Mouse (Mus musculus): ENCODE measurements around the gene Sox10. TPM values are rescaled to one million over a fixed set of nuclear protein-coding genes. Genes with fewer than 3 reads are reported as not detected.

The Sox10 gene
- total RNA-seq, 2 experiments from 2014 or later: 17.1 to 18.7 TPM

DNA sequence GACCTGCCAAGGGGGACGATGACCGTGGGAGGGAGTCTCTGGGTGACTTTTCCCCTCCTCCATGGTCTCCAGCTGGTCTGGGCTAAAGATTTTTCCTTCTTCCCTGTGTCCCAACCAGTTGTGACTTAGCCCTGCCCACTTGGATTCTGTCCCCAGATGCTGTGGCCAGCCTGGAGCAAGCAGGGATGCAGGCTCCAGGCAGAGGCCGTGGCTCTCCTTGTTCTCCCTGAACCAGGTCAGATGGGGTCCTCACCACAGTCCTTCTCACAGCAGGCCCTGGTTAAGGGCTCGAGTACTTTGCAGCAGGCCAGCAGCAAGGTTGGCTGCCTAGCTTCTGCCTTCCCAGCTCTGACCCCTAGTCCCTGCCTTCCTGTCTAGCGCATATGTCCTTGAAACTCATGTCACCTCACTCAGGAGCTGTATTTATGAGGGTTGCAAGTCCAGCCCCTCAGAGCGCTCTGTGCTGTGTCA is 31.8 kb downstream of the Sox10 start:
- intact Hi-C loops (cut with DNase I): no loop called here
- no peak for TF ChIP-seq CTCF (IDR thresholded peaks at IDR 0.05)
- Histone ChIP-seq H3K4me3 (no peak overlapping the region), H3K27ac (no peak overlapping the region)
- DNase-seq (ENCODE audit: extremely low spot score in 1 of 2, low spot score in 2 of 2): no peak

GRCm38 (mm10) chr15:79131442-79131841 is 33.6 kb downstream of the Sox10 start:
- no peak for TF ChIP-seq CTCF (IDR thresholded peaks at IDR 0.05)
- intact Hi-C loops (cut with DNase I): no loop called here
- Histone ChIP-seq H3K4me3 (no peak overlapping the region), H3K27ac (no peak overlapping the region)
- DNase-seq (ENCODE audit: extremely low spot score in 1 of 2, low spot score in 2 of 2): no peak

DNA sequence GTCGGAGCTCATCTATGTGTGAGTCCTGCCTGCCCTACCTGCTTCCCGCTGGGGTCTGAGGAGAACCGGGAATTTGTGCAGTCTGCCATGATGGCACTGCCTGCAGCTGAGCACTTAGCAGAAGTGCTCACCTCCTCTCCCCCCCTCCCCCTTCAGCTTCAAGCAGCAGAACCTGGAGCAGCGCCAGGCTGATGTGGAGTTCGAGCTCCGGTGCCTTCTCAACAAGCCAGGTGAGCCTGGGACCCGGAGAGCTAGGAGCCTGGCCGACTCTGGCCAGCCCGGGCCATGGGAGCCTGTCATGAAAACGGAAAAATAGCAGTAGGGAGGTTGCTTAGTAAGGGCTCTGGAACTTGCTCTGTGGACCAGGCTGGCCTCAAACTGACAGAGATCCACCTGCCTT is 34.3 kb downstream of the Sox10 start:
- intact Hi-C loops (cut with DNase I): no loop called here
- no peak for TF ChIP-seq CTCF (IDR thresholded peaks at IDR 0.05)
- Histone ChIP-seq H3K4me3 (no peak overlapping the region), H3K27ac (no peak overlapping the region)
- DNase-seq (ENCODE audit: extremely low spot score in 1 of 2, low spot score in 2 of 2): no peak

DNA sequence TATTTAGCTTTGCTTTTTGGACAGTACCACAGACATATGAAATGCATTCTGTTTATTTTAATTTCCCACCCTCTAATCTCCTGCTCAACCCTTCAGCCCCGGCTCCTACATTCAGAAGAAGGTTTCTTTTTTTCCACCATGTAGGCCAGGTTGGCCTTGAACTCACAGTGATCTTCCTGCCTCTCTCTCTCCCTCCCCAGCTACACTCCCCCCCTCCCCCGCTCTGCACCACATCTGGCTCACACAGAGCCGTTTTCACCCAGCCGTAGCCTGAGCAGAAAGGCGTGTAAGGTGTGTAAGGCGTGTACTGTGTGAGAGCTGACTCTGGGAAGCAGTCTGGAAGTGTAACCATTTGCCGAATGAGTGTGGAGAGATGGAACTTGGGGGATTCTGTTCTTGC is 35.7 kb downstream of the Sox10 start:
- intact Hi-C loops (cut with DNase I): loop anchor here (5.0 kb wide), 1 partner anchor 37 kb away; no protein-coding TSS in a partner anchor
- no peak for DNase-seq (ENCODE audit: extremely low spot score in 1 of 2, low spot score in 2 of 2)
- Histone ChIP-seq H3K4me3 (no peak overlapping the region), H3K27ac (no peak overlapping the region)
- TF ChIP-seq CTCF (IDR thresholded peaks at IDR 0.05): no peak

GRCm38 (mm10) chr15:79128208-79128607 is 36.8 kb downstream of the Sox10 start:
- TF ChIP-seq CTCF (IDR thresholded peaks at IDR 0.05): peak; percentile 48
- Histone ChIP-seq H3K27ac (no peak overlapping the region), H3K4me3 (no peak overlapping the region)
- DNase-seq (ENCODE audit: extremely low spot score in 1 of 2, low spot score in 2 of 2): no peak
- intact Hi-C loops (cut with DNase I): loop anchor here (5.0 kb wide), 1 partner anchor 36 kb away; no protein-coding TSS in a partner anchor

GRCm38 (mm10) chr15:79127101-79127500 is 37.9 kb downstream of the Sox10 start:
- intact Hi-C loops (cut with DNase I): loop anchor here (5.0 kb wide), 1 partner anchor 35 kb away; no protein-coding TSS in a partner anchor
- DNase-seq (ENCODE audit: extremely low spot score in 1 of 2, low spot score in 2 of 2): no peak
- Histone ChIP-seq H3K4me3 (no peak overlapping the region), H3K27ac (no peak overlapping the region)
- no peak for TF ChIP-seq CTCF (IDR thresholded peaks at IDR 0.05)

GRCm38 (mm10) chr15:79126217-79126932 is 38.7 kb downstream of the Sox10 start:
- peak; percentile 72 for TF ChIP-seq CTCF (IDR thresholded peaks at IDR 0.05)
- intact Hi-C loops (cut with DNase I): loop anchor here (5.0 kb wide), 1 partner anchor 34 kb away; no protein-coding TSS in a partner anchor

DNA sequence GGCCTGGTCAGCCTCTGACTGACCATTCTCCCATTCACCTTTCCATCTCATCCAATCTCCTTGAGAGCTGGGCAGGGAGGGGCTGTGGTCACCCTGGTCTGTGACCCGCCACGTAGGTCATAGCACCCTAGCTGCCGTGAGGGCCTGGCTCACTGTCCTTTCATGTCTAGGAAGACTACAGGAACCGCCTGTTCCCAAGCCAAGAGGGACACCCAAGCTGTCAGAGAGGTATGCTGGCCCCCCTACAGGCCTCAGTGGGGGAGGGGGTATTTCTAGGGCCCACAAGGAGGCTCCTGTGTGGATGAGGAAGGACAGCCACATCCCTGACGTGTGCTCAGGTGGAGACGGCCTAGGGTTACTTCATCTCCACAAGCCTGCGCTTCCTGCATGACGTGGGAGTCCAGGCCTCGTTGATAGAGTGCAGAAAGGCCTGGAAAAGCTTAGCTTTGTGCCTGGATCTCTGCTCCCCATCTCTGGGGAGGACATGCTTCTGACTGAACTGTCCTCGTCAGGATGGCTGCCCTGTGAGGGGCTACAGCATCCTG is 40.6 kb downstream of the Sox10 start:
- TF ChIP-seq CTCF (IDR thresholded peaks at IDR 0.05): no peak
- H3K4me3 ChIP-seq: no peak overlapping the region
- intact Hi-C loops (cut with DNase I): no loop called here
- no peak overlapping the region for H3K27ac ChIP-seq
- no peak for DNase-seq (ENCODE audit: extremely low spot score in 1 of 2, low spot score in 2 of 2)

More at GRCm38 (mm10) chr15:79126217-79126932, 38.7 kb downstream of the Sox10 start:
- DNase-seq (ENCODE audit: extremely low spot score in 1 of 2, low spot score in 2 of 2): peak; percentile 36 to 45
- Histone ChIP-seq H3K27ac (no peak overlapping the region), H3K4me3 (no peak overlapping the region)

- TF ChIP-seq CTCF (IDR thresholded peaks at IDR 0.05): no peak
- Histone ChIP-seq H3K27ac (no peak overlapping the region), H3K4me3 (no peak overlapping the region)
- intact Hi-C loops (cut with DNase I): no loop called here
- DNase-seq (ENCODE audit: extremely low spot score in 1 of 2, low spot score in 2 of 2): no peak
These were observed 41.3 kb downstream of the Sox10 start for GRCm38 (mm10) chr15:79123751-79124150.

DNA sequence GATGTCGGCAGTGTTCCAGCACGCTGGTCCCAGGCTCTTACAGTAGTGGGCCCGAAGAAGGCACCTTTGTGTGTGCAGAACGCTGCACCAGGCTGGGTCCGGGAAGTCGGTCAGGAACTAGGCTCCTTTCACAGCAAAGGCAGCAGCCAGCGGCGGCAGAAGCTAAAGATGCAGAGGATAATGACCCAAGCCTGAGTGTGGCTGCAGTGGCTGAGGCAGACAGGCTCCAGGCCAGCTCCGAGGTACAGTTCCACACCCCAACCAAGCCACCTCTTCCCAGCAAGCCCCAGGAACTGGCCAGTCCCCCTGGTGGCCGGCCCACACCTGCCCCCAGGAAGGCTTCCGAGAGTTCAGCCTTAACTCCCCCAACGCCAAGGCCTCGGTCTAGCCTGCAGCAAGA is 42.5 kb downstream of the Sox10 start:
- Histone ChIP-seq H3K27ac (no peak overlapping the region), H3K4me3 (no peak overlapping the region)
- DNase-seq (ENCODE audit: extremely low spot score in 1 of 2, low spot score in 2 of 2): no peak
- TF ChIP-seq CTCF (IDR thresholded peaks at IDR 0.05): no peak; the same call in 1 of the 2 replicates
- intact Hi-C loops (cut with DNase I): no loop called here

- Histone ChIP-seq H3K4me3 (no peak overlapping the region), H3K27ac (no peak overlapping the region)
- intact Hi-C loops (cut with DNase I): no loop called here
- no peak for DNase-seq (ENCODE audit: extremely low spot score in 1 of 2, low spot score in 2 of 2)
- no peak for TF ChIP-seq CTCF (IDR thresholded peaks at IDR 0.05)
These were observed 42.9 kb downstream of the Sox10 start for GRCm38 (mm10) chr15:79122119-79122518.

GRCm38 (mm10) chr15:79119491-79119890 is 45.5 kb downstream of the Sox10 start:
- no peak overlapping the region for H3K4me3 ChIP-seq
- no peak for TF ChIP-seq CTCF (IDR thresholded peaks at IDR 0.05)
- intact Hi-C loops (cut with DNase I): no loop called here
- no peak overlapping the region for H3K27ac ChIP-seq
- DNase-seq (ENCODE audit: extremely low spot score in 1 of 2, low spot score in 2 of 2): no peak

Measured in left cerebral cortex, adult 2 months (tissue).